Mouse (Mus musculus) cerebellum, adult 11-12 months (tissue): ENCODE results near the gene Nlrc3.
A peak's percentile ranks its signal among the peaks of the same experiment; 100 is the strongest.
"Not testable (repeated sequence)": the region's sequence is repeated elsewhere in the genome, so short reads cannot be mapped to it uniquely, and the experiment has no call there.

Source experiments
- DNase-seq: peaks from one replicate; pipeline ENCODE4 v3.0.0; 2022

Gene Nlrc3

GRCm38 (mm10) chr16:3976251-3976671 lies at the start of gene Nlrc3:
TSS of gene Nlrc3 (minus strand) at chr16:3976632.
- no peak for DNase-seq

DNA sequence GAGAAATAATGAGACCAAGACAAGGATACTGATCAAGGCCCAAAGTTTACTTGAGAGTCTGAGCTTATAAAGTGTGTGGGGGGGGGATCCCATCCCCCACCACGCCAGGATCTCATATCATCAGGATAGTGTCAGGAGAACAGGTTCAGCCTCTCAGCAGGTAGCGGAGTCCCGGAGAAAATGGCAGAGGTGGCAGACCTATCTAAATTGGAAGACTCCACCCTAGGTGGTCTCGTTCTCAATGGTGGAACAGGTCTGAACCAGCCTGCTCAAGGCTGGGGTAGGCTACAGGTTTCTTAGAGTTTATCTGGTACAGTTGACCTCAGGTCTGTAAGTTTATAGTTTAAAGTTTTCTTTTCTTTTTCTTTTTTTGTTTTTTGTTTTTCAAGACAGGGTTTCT lies 46.3 kb upstream of the Nlrc3 start:
- no peak for DNase-seq

GRCm38 (mm10) chr16:4021241-4021640 lies 44.8 kb upstream of the Nlrc3 start:
- DNase-seq: no peak

GRCm38 (mm10) chr16:4017466-4017865 lies 41.0 kb upstream of the Nlrc3 start:
- not testable (repeated sequence) for DNase-seq

GRCm38 (mm10) chr16:4016786-4017185 lies 40.4 kb upstream of the Nlrc3 start:
- not testable (repeated sequence) for DNase-seq

- no peak for DNase-seq
These were observed 37.7 kb upstream of the Nlrc3 start for GRCm38 (mm10) chr16:4014040-4014668.

- DNase-seq: no peak
These were observed 36.6 kb upstream of the Nlrc3 start for GRCm38 (mm10) chr16:4012882-4013570.

GRCm38 (mm10) chr16:4003489-4004398 lies 27.3 kb upstream of the Nlrc3 start, which contains the start of gene Slx4:
TSS of gene Slx4 (minus strand) at chr16:4003770.
- DNase-seq: peak; percentile 98

- no peak for DNase-seq
These were observed 12.0 kb upstream of the Nlrc3 start for GRCm38 (mm10) chr16:3988410-3988809.

GRCm38 (mm10) chr16:3983146-3983700 lies 6.8 kb upstream of the Nlrc3 start:
- no peak for DNase-seq

DNA sequence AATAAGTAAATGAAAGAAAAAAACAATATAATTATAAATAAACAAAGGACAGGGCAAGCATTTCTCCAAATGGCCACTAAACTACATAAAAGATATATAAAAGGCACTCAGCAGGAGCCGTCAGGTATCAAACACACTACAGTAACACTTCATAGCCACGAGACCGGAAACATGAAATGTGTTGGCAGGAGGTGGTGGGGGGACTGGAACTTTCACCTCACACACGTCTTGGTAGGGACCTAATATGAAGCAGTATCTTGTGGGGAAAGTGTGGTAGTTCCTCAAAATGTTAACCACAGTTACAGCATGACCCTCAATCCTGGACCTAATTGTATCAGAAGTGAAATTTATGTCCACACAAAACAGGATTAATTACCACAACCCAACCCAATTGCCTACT lies 5.7 kb upstream of the Nlrc3 start:
- DNase-seq: no peak

GRCm38 (mm10) chr16:3976712-3977111 lies 280 bp upstream of the Nlrc3 start:
- no peak for DNase-seq

DNA sequence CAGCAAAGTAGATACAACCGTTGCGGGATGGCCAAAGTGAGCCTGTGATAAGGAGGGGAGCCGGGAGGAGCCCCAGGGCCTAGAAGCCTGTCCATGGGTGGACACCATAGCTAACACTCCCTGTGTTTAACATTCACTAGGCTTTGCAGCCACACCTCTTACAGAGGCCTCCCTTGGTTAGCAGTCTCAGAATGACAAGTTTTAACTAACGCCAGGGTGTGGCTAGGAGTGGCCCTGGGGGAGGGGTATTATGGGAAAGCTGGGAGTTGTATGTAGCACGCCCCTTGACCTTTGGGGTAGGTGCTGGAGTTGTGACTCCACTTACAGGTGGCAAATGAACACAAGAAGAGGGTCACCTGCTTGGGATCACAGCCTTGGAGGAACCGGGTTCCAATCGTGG lies 774 bp downstream of the Nlrc3 start:
- DNase-seq: no peak

DNA sequence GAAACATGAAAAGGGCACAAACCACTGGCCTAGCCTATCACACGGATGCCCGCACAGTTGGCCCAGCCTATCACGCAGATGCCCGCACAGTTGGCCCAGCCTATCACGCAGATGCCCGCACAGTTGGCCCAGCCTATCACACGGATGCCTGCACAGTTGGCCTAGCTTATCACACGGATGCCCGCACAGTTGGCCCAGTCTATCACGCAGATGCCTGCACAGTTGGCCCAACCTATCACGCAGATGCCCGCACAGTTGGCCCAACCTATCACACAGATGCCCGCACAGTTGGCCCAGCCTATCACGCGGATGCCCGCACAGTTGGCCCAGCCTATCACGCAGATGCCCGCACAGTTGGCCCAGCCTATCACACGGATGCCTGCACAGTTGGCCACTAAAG lies 2.0 kb downstream of the Nlrc3 start:
- peak; percentile 37 for DNase-seq

GRCm38 (mm10) chr16:3965534-3965933 lies 10.9 kb downstream of the Nlrc3 start:
- DNase-seq: no peak

DNA sequence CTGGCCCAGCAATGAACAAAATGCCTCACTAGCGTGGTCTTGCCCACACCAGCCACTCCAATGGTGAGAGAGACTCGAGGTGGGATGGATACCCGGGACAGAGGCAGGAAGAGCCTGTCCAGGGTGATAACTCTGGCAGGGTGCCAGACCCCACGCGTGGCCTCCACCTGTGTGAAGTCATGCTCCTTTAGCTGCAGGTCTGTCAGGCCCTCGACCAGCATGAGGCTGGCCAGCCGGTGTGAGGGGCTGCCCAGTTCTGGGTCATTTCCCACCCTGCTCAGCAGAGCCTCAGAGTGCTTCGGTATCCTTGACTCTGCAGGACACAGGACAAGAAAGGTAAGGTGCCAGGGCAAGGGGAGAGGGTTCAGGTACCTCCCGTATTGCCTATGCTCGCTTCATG lies 11.4 kb downstream of the Nlrc3 start:
- DNase-seq: peak; percentile 58

- DNase-seq: peak; percentile 64
These were observed 17.2 kb downstream of the Nlrc3 start for GRCm38 (mm10) chr16:3959261-3959660.

DNA sequence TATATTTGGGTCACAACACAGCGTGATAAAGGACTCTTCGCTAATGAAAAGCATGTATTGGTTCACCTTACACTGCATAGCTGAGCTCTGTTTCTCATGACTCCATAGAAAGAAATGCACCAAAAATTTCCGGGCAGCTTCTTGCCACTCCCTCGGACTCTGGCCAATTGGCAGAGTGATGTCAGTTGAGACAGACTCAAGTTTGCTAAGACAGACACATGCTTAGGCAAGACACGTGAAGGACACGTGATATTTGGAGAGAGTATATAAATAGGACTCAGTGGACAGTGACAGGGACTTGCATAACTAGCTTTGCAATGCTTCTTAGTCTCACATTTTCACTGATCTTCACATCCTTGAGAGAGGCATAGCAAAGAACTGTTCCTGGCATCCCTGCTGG lies 20.1 kb downstream of the Nlrc3 start:
- peak; percentile 73 for DNase-seq

DNA sequence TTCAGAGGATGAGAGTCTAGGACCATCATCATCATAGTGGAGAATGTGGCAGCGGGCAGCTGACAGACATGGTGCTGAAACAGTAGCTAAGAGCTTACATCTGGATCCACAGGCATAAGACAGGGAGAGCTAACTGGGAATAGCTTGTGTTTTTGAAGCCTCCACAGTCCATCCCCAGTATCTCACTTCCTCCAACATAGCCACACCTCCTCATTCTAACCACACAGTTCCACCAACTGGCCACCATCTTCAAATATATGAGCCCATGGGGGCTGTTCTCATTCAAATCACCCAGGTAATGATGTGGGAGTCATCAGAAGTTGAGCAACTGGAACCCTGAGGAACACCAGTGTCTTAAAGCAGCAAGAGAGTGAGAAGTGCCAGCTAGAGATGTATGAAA lies 25.3 kb downstream of the Nlrc3 start:
- DNase-seq: no peak

- no peak for DNase-seq
These were observed 41.7 kb downstream of the Nlrc3 start for GRCm38 (mm10) chr16:3934701-3935100.

DNA sequence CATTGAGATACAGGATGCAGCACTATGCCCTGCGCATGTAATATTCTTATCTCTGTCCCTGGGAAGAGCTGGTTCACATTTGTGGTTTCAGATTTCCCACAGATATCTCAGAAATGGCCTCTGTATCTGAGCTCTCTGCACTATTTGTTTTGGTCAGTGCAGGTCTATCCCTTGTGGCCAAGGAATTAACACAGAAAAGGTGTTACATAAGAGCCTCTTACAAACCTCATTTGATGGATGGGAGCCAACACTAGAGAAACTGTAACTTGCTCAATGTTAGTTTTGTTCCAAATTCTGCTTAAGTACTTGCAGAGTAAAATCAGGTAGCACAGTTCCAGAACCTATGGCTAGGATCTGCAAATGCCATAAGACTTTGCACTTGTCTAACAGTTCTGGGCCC lies 42.3 kb downstream of the Nlrc3 start:
- DNase-seq: no peak

- DNase-seq: no peak
These were observed 42.9 kb downstream of the Nlrc3 start for GRCm38 (mm10) chr16:3933536-3933935.

DNA sequence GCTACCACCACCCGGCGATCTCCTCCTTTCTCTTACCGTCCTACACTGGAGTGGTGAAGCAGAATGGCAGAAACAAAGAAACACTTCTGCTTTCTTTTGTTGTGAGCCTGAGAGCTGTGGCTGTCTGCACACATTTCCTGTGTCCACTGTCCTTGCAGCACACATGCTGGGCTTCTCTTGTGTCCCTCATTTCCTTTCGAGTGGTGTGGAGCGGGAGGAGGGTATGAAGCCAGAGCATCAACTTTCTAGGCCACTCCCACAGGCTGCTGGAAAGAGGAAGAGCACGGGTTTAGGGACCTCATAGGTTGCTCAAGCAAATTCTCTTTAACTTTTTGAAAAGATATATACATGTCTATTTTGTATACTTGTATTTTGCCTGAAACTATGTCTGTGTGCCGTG lies 47.3 kb downstream of the Nlrc3 start:
- DNase-seq: no peak
